Mouse (Mus musculus): ENCODE results near the gene Gm21904. TPM values are rescaled to one million over a fixed set of nuclear protein-coding genes. Genes with fewer than 3 reads are reported as not detected.

The Gm21904 gene
- not detected for polyA plus RNA-seq (2015; fragmentation: Illumina TruSeq; extraction: RNeasy Lipid Tissue Mini Kit (QIAGEN cat#74804); ENCODE audit: low read depth, low replicate concordance)

GRCm38 (mm10) chrY:17846166-17846565, at the start of gene Gm21904:
Gene Gm21904, minus strand, starts transcription at chrY:17846266.

GRCm38 (mm10) chrY:17874441-17874840, 28.4 kb upstream of the Gm21904 start, which contains the start of the genes Gm20772 and Gm20831:
Gene Gm20772, plus strand, starts transcription at chrY:17874741.
Gene Gm20831, plus strand, starts transcription at chrY:17874741.

Other genes with a start within 250 kb of the Gm21904 start
- gene Gm20772, start 28.5 kb upstream of the Gm21904 start, polyA plus RNA-seq (2015; fragmentation: Illumina TruSeq; extraction: RNeasy Lipid Tissue Mini Kit (QIAGEN cat#74804); ENCODE audit: low read depth, low replicate concordance) = not detected
- gene Gm20831, start 28.5 kb upstream of the Gm21904 start, polyA plus RNA-seq (2015; fragmentation: Illumina TruSeq; extraction: RNeasy Lipid Tissue Mini Kit (QIAGEN cat#74804); ENCODE audit: low read depth, low replicate concordance) = not detected
- not detected for gene Srsy, start 91.1 kb upstream of the Gm21904 start, polyA plus RNA-seq (2015; fragmentation: Illumina TruSeq; extraction: RNeasy Lipid Tissue Mini Kit (QIAGEN cat#74804); ENCODE audit: low read depth, low replicate concordance)
- gene Gm21764, start 215.5 kb upstream of the Gm21904 start, polyA plus RNA-seq (2015; fragmentation: Illumina TruSeq; extraction: RNeasy Lipid Tissue Mini Kit (QIAGEN cat#74804); ENCODE audit: low read depth, low replicate concordance) = not detected
- not detected for gene Ssty1, start 242.8 kb upstream of the Gm21904 start, polyA plus RNA-seq (2015; fragmentation: Illumina TruSeq; extraction: RNeasy Lipid Tissue Mini Kit (QIAGEN cat#74804); ENCODE audit: low read depth, low replicate concordance)

All from brain, adult 10 weeks (tissue).